Mouse (Mus musculus) limb, embryonic 15.5 days (tissue): Measurements from ENCODE around the gene Rab30. TPM values are rescaled to one million over a fixed set of nuclear protein-coding genes. Genes with fewer than 3 reads are reported as not detected.

Experiments
- ATAC-seq: fragments of 200-750 bp; cut with Nextera tagmentation; 2 replicates; pipeline ENCODE4 v1.8.0; 2017; ENCODE audit warnings: low read depth, moderate TSS enrichment; ENCODE audit not compliant: insufficient number of reproducible peaks, low FRiP score, low TSS enrichment
- H3K27ac ChIP-seq: fragments of 300-500 bp; sonication (generic); 2 replicates; pipeline ENCODE4 v1.5.1; 2015; ENCODE audit warnings: moderate library complexity, mild to moderate bottlenecking, inconsistent platforms
- H3K27me3 ChIP-seq: fragments of 300-500 bp; sonication (generic); 2 replicates; pipeline ENCODE4 v1.6.1; 2015; ENCODE audit warnings: inconsistent platforms
- H3K36me3 ChIP-seq: fragments of 300-500 bp; sonication (generic); 2 replicates; pipeline ENCODE4 v1.6.1; 2015; ENCODE audit warnings: inconsistent platforms
- H3K4me1 ChIP-seq: fragments of 300-500 bp; sonication (generic); 2 replicates; pipeline ENCODE4 v1.6.1; 2015; ENCODE audit warnings: inconsistent platforms
- H3K4me2 ChIP-seq: fragments of 300-500 bp; sonication (generic); 2 replicates; pipeline ENCODE4 v1.6.1; 2015; ENCODE audit warnings: mild to moderate bottlenecking, inconsistent platforms
- H3K4me3 ChIP-seq: fragments of 300-500 bp; sonication (generic); 2 replicates; pipeline ENCODE4 v1.5.1; 2015; ENCODE audit warnings: mild to moderate bottlenecking, inconsistent platforms
- H3K9ac ChIP-seq: fragments of 300-500 bp; sonication (generic); 2 replicates; pipeline ENCODE4 v1.6.1; 2015; ENCODE audit warnings: inconsistent platforms
- H3K9me3 ChIP-seq: fragments of 300-500 bp; sonication (generic); 2 replicates; pipeline ENCODE4 v1.6.1; 2016; ENCODE audit warnings: inconsistent platforms
- WGBS: fragments of 180-500 bp; shearing (Covaris S2); methylation state at CpG from one replicate; pipeline ENCODE4 v1.1.7; 2015; 5-methylcytosine and 5-hydroxymethylcytosine counted together
- polyA plus RNA-seq: library from polyadenylated mRNA; unstranded; fragments of >200 nt; fragmentation: Nextera tagmentation; extraction: Ambion mirVana; gene quantifications from 2 replicates; pipeline ENCODE4 v1.2.1, GENCODE M21; 2015

The Rab30 gene
- polyA plus RNA-seq, 1 experiment from 2014 or later: 22.4 TPM

DNA sequence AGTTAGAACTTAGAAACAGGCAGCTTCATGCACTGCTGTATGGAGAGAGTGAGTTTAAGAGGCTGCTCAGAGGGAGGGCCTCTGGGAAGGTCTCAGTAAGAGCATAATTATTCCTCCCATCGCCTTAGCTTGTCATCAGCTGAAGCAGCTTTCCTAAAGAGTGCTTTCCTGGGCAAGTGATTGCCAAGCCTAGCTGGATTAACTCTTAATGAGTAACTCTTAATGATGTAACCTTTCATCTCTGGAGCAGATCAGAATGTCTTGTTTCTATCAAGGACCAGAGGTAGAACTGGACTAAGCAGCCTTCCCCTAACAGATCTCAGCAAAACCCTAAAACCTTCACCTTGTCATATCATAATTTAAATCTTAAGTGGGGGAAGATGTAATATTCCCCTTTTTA is 61.8 kb downstream of the Rab30 start:
- Histone ChIP-seq H3K27ac (no peak overlapping the region), H3K36me3 (no peaks in the 10 kb centered on the region), H3K4me1 (peaks cover 7% of the 10 kb centered on the region), H3K27me3 (no peaks in the 10 kb centered on the region), H3K4me3 (no peak overlapping the region), H3K4me2 (no peak overlapping the region), H3K9me3 (no peaks in the 10 kb centered on the region), H3K9ac (no peak overlapping the region)
- no peak for ATAC-seq
- WGBS: 42% methylated on average over 1 of the region's 1 CpGs

DNA sequence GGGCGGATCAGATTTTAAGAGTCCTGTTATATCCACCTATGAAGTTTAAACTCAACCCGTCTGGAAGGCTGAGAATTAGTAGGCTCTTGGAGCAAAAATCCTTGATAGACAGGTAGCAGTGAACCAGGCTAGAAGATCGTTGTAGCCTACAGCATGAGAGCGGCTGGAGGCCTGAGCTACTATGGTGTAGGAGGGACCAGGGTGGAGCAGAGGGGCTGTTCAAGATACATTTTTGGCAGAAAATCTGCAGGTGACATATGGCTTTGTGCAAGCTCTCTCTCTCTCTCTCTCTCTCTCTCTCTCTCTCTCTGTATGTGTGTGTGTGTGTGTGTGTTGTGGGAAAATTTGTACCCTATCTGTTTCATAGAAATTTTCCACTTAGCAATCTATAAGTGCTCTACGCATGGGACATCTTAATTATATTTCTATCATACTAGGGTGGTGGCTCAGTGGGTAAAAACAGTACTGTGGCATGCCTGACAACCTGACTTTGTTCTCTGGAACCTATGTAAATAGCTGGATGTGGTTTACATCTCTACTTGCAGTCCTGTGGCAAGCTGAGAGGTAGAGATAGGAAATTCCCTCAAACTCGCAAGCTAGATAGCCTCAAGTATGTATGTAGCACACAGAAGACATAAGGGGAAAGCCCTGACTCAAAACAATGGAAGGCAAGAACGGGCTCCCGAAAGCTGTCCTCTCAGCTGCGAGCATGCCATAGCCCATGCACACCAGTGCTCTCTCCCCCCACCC is 63.7 kb downstream of the Rab30 start:
- Histone ChIP-seq H3K9me3 (no peaks in the 10 kb centered on the region), H3K4me3 (no peak overlapping the region), H3K4me2 (no peak overlapping the region), H3K27me3 (no peaks in the 10 kb centered on the region), H3K36me3 (no peaks in the 10 kb centered on the region), H3K9ac (no peak overlapping the region), H3K4me1 (peaks cover 7% of the 10 kb centered on the region), H3K27ac (no peak overlapping the region)
- WGBS: 85% methylated on average over 9 of the region's 9 CpGs
- no peak for ATAC-seq

DNA sequence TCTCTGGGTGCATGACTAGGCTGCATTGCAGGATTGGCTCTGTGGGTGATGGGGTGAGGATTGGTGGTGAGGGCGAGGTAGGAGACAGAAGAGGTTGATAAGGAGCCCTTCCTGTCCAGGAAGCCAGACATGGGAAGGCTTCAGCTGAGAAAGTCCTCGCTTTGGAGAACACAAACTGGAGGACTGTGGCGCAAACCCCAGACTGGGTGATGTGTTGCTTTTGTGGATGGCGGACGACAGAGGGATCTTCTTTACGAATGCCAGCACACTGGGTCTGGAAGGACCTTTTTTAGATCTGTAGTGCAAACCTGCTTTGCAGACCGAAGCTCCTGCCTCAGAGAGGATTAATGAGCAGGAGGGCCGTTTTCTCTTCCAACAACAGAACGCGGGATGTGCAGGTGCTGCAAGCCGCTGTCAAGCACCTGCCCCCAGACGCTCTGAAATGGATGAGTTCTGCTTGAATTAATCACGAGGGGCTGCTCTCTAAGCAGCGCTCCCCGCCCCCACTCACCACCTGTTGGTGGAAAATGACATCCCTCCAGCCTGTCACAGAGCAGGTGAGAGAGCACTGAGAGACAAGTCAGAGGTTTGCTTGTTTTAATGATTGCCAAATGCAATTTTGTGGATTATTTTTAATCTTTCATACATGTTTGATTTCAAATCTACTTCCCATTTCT is 65.2 kb downstream of the Rab30 start:
- H3K4me3 ChIP-seq: no peak overlapping the region
- H3K4me2 ChIP-seq: no peak overlapping the region
- no peaks in the 10 kb centered on the region for H3K36me3 ChIP-seq
- no peak overlapping the region for H3K27ac ChIP-seq
- no peak for ATAC-seq
- peaks cover 6% of the 10 kb centered on the region for H3K4me1 ChIP-seq
- H3K9ac ChIP-seq: no peak overlapping the region
- WGBS: 39% methylated on average over 15 of the region's 15 CpGs
- H3K9me3 ChIP-seq: no peaks in the 10 kb centered on the region
- no peaks in the 10 kb centered on the region for H3K27me3 ChIP-seq

DNA sequence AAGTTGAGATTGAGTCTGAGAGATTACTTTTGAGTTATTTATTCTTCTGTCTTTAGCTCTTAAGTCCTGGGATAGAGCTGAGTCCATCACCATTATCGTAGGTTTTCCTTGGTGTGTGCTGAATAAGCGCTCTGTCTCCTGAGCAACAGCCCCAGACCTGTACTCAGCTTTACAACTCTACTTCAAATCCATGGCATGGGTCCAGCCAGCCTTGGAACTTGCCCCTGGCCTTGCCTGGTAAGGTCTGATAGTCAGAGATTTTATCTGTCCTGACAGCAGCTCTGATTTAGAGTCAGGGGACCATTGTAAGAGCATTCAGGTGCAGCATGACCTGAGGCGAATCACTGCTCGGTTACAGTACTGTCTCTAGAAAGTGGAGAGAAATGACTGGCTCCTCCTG is 66.1 kb downstream of the Rab30 start:
- no peak overlapping the region for H3K4me2 ChIP-seq
- H3K27ac ChIP-seq: no peak overlapping the region
- no peaks in the 10 kb centered on the region for H3K36me3 ChIP-seq
- peaks cover 5% of the 10 kb centered on the region; the same call in 1 of the 2 replicates for H3K4me1 ChIP-seq
- H3K9ac ChIP-seq: no peak overlapping the region
- ATAC-seq: no peak
- WGBS: 65% methylated on average over 4 of the region's 4 CpGs
- no peak overlapping the region for H3K4me3 ChIP-seq
- no peaks in the 10 kb centered on the region for H3K27me3 ChIP-seq
- no peaks in the 10 kb centered on the region for H3K9me3 ChIP-seq

DNA sequence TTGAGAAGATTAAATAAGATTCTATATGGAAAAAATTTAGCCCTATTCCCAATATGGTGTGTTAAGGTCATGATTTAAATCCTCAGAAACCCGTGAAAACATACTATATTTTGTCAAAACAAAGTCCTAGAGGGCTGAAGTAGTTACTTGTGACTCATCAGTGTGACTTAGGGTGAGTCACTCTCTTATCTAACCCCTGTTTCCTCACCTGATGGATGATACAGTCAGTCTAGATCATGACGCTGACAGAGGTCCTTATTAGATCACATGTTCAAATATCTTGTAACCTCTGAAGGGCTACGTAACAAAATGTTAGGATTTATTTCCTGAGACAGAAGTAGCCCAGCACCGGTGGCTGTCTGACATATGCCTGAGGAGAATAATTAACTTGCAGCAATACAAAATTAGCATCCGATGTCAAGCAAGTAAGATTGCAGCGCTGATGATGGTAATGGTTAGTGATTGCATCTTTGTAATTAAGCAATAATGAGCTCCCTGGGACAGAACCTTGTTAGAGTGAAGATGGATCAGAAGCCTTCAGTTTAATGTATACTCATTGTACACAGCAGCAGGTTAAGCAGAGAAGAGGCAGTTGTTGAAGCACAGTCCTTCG is 70.4 kb downstream of the Rab30 start:
- Histone ChIP-seq H3K4me1 (peaks cover 2% of the 10 kb centered on the region; the same call in 1 of the 2 replicates), H3K4me2 (no peak overlapping the region), H3K27me3 (no peaks in the 10 kb centered on the region), H3K9me3 (no peaks in the 10 kb centered on the region), H3K9ac (no peak overlapping the region), H3K4me3 (no peak overlapping the region), H3K36me3 (no peaks in the 10 kb centered on the region), H3K27ac (no peak overlapping the region)
- ATAC-seq: no peak
- 65% methylated on average over 7 of the region's 7 CpGs for WGBS

DNA sequence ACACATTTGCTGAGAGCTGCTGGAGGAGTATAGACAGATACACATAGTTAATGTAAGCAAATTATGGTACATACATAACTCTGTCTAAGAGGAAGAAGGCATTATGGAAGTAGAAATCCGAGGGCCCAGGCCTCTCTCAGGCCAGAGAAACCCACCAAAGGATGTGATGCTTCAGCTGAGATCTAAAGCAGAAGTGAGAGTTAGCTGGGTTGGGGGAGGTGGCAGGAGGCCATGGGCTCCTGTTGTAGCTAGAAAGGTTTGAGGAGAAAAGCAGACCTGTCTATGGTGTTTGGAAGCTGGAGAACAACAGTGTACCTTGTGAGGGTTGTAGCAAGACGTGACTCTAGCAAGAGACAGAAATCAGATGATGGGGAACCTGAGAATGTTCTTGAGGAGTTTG is 75.8 kb downstream of the Rab30 start:
- H3K27ac ChIP-seq: no peak overlapping the region

DNA sequence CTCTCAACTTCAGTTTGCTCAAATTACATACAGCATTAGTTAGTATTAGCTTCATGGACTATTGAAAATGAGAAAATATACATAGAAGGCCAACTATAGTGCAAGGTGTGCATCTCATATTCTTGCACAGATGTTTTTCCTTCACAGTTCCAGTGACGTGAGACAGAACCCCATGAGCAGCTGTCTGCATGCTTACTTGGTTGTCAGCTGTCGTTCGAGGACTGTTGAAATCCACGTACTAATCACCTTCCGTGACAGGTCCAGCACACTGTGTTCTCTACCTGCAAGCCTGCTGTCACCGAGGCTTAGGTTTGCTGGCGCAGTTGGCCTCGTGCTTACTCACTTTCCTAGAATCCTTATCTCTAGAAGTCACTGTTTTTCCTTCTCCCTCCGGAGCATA is 76.5 kb downstream of the Rab30 start:
- Histone ChIP-seq H3K27me3 (no peaks in the 10 kb centered on the region), H3K27ac (no peak overlapping the region), H3K36me3 (no peaks in the 10 kb centered on the region), H3K4me3 (no peak overlapping the region), H3K4me1 (peaks cover 13% of the 10 kb centered on the region), H3K9ac (no peak overlapping the region), H3K9me3 (no peaks in the 10 kb centered on the region), H3K4me2 (no peak overlapping the region)
- no peak for ATAC-seq
- 81% methylated on average over 9 of the region's 9 CpGs for WGBS

More for the DNA sequence above, 75.8 kb downstream of the Rab30 start:
- H3K27me3 ChIP-seq: no peaks in the 10 kb centered on the region
- H3K9me3 ChIP-seq: no peaks in the 10 kb centered on the region
- H3K36me3 ChIP-seq: no peaks in the 10 kb centered on the region
- no peak overlapping the region for H3K4me2 ChIP-seq
- no peak overlapping the region for H3K4me3 ChIP-seq
- no peak for ATAC-seq
- peaks cover 8% of the 10 kb centered on the region for H3K4me1 ChIP-seq
- no peak overlapping the region for H3K9ac ChIP-seq
- WGBS: 82% methylated on average over 2 of the region's 2 CpGs

DNA sequence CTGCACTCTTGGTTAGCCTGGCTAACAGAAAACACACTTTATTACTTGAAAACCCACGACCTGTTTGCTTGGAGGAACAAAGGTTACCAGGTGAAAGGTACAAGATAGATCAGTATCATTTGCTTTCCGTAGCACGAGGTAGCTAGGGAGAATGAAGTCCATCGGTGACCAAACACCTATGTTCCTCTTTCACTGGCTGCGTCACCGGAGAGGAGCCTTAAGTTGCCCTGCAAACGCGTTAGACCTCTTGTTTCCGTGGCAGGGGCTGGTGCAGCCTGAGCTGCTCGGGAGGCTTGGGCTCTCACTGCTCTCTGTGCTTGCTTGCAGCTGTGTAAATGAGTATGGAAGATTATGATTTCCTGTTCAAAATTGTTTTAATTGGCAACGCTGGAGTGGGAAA is 78.3 kb downstream of the Rab30 start:
- no peak overlapping the region for H3K4me3 ChIP-seq
- no peaks in the 10 kb centered on the region; the same call in 1 of the 2 replicates for H3K36me3 ChIP-seq
- no peak overlapping the region for H3K4me2 ChIP-seq
- no peaks in the 10 kb centered on the region for H3K9me3 ChIP-seq
- H3K27me3 ChIP-seq: no peaks in the 10 kb centered on the region
- peaks cover 13% of the 10 kb centered on the region for H3K4me1 ChIP-seq
- ATAC-seq: no peak
- H3K27ac ChIP-seq: no peak overlapping the region
- no peak overlapping the region for H3K9ac ChIP-seq
- WGBS: 72% methylated on average over 11 of the region's 11 CpGs

DNA sequence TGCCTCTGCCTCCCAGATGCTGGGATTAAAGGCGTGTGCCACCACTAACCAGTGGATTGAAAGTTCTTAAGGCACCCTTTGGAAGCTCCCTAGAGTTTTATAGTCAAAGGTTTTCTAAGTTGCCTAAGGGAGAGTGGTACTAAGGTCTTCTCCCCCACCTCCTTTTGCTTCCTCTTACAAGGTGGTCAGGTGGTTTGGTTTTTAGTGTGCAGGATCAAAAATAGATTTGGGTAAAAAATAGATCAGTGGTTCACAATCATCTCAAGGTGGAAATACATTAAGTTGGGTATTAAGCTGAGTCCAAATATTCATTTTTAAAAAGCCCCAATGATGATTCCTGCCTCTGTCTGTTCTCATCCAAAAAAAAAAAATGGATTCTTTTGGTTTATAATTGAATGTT is 79.0 kb downstream of the Rab30 start:
- H3K4me3 ChIP-seq: no peak overlapping the region
- H3K9me3 ChIP-seq: no peaks in the 10 kb centered on the region
- H3K9ac ChIP-seq: no peak overlapping the region
- no peak overlapping the region for H3K27ac ChIP-seq
- no peaks in the 10 kb centered on the region for H3K27me3 ChIP-seq
- peaks cover 13% of the 10 kb centered on the region for H3K4me1 ChIP-seq
- WGBS: 77% methylated on average over 1 of the region's 1 CpGs
- ATAC-seq: no peak
- no peak overlapping the region for H3K4me2 ChIP-seq
- no peaks in the 10 kb centered on the region; the same call in 1 of the 2 replicates for H3K36me3 ChIP-seq

DNA sequence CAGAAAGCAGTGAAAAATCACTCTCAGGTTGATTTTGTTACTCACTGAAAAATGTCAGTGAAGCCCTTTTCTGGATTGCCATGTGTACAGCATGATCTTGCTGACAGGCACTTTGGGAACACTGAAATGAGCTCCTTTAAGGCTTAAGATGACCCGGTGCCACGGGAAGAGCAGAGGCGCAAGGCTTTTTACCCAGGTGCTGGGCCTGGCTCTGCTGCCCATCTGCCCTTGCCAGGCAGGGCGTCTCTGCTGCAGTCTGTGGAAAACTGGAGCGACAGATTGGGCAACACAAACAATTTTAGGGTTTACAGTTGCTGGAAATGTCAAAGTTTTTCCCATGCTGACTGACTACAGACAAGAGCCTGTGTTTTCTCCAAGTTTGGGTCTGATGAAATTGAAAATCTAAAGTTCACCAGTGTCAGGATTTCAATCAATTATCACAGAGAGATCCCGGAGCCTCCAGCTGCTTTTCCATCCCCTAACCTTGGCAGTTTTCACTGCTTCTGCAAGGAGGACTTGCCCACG is 79.6 kb downstream of the Rab30 start:
- 63% methylated on average over 7 of the region's 7 CpGs for WGBS
- no peak overlapping the region for H3K4me2 ChIP-seq
- peak overlapping the region; percentile 44; the same call in 1 of the 2 replicates for H3K27ac ChIP-seq
- H3K27me3 ChIP-seq: no peaks in the 10 kb centered on the region
- peaks cover 13% of the 10 kb centered on the region for H3K4me1 ChIP-seq
- H3K4me3 ChIP-seq: no peak overlapping the region
- no peak overlapping the region for H3K9ac ChIP-seq
- no peak for ATAC-seq
- H3K36me3 ChIP-seq: no peaks in the 10 kb centered on the region; the same call in 1 of the 2 replicates
- no peaks in the 10 kb centered on the region for H3K9me3 ChIP-seq

DNA sequence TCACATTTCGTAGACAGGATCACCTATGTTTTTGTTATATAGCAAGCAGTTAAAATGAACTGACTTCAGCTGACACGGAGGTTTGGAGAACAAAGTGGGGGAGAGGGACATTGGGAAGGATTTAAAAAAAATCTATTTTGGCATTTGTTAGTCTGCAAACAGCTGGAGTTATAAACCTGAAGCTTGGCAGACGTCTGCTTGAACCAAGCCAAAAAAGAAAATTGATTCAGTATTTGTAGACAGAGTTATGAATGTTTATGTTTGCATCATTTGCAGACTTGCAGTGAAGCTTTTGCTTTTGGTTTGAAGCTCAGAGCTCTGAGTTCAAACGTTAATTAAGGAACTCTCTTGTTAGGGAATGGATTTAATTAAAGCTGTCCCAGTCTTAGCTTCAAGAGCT is 80.5 kb downstream of the Rab30 start:
- Histone ChIP-seq H3K36me3 (no peaks in the 10 kb centered on the region; the same call in 1 of the 2 replicates), H3K27me3 (no peaks in the 10 kb centered on the region), H3K4me3 (no peak overlapping the region), H3K4me1 (peaks cover 13% of the 10 kb centered on the region), H3K4me2 (0 out of 2 replicates have a peak overlapping the region, but pooled peaks have one; percentile 7), H3K9ac (no peak overlapping the region), H3K9me3 (no peaks in the 10 kb centered on the region), H3K27ac (peak overlapping the region; percentile 44; the same call in 1 of the 2 replicates)
- ATAC-seq: no peak
- 17% methylated on average over 4 of the region's 4 CpGs for WGBS
